Mouse (Mus musculus) olfactory bulb, adult 2 months (tissue): ENCODE measurements around the gene Smad5. TPM values are rescaled to one million over a fixed set of nuclear protein-coding genes. Genes with fewer than 3 reads are reported as not detected.

Source experiments
- H3K27ac ChIP-seq: fragments of 200-500 bp; 2 replicates; pipeline ENCODE4 v1.5.1; 2012; ENCODE audit warnings: low read depth, low read length; ENCODE audit not compliant: insufficient read depth
- H3K4me1 ChIP-seq: fragments of 200-500 bp; 2 replicates; pipeline ENCODE4 v1.6.1; 2012; ENCODE audit warnings: low read length; ENCODE audit not compliant: control insufficient read depth, insufficient read depth
- H3K4me3 ChIP-seq: fragments of 200-500 bp; 2 replicates; pipeline ENCODE4 v1.5.1; 2012; ENCODE audit warnings: mild to moderate bottlenecking, low read depth, low read length, moderate library complexity; ENCODE audit not compliant: insufficient read depth
- CTCF ChIP-seq: fragments of 200-500 bp; IDR thresholded peaks from 2 replicates; pipeline ENCODE4 v1.5.1; 2012; ENCODE audit warnings: low read depth, mild to moderate bottlenecking, low read length, moderate library complexity; ENCODE audit not compliant: insufficient read depth
- POLR2A ChIP-seq: fragments of 200-500 bp; IDR thresholded peaks from 2 replicates; pipeline ENCODE4 v1.6.1; 2012; ENCODE audit warnings: mild to moderate bottlenecking, low read depth, low read length, moderate library complexity; ENCODE audit not compliant: insufficient read depth
- WGBS: fragments of 180-500 bp; shearing (Covaris S2); methylation state at CpG from one replicate; pipeline ENCODE4 v1.1.7; 2018; 5-methylcytosine and 5-hydroxymethylcytosine counted together
- polyA plus RNA-seq: library from polyadenylated mRNA; stranded (reverse); fragments of >200 nt; gene quantifications from 2 replicates; pipeline ENCODE4 v1.2.4, GENCODE M21; 2012; ENCODE audit warnings: low replicate concordance; ENCODE audit not compliant: missing spikeins, insufficient read depth, insufficient read length

Smad5 gene
- polyA plus RNA-seq, 1 experiment: not detected

- Histone ChIP-seq H3K27ac (no peak overlapping the region), H3K4me1 (0 out of 2 replicates have a peak, but pooled peaks cover 5% of the 10 kb centered on the region), H3K4me3 (no peak overlapping the region)
- TF ChIP-seq CTCF (no peak), POLR2A (no peak)
- 87% methylated on average over 10 of the region's 10 CpGs for WGBS
These were observed 44.1 kb downstream of the Smad5 start for GRCm38 (mm10) chr13:56746739-56747532.

GRCm38 (mm10) chr13:56747554-56747953 is 44.7 kb downstream of the Smad5 start:
- WGBS: 78% methylated on average over 8 of the region's 8 CpGs
- Histone ChIP-seq H3K27ac (no peak overlapping the region), H3K4me1 (0 out of 2 replicates have a peak, but pooled peaks cover 10% of the 10 kb centered on the region), H3K4me3 (no peak overlapping the region)
- TF ChIP-seq CTCF (no peak), POLR2A (no peak)

GRCm38 (mm10) chr13:56749377-56749776 is 46.6 kb downstream of the Smad5 start:
- TF ChIP-seq POLR2A (no peak), CTCF (no peak)
- peaks cover 20% of the 10 kb centered on the region; the same call in 1 of the 2 replicates for H3K4me1 ChIP-seq
- H3K27ac ChIP-seq: no peak overlapping the region
- H3K4me3 ChIP-seq: no peak overlapping the region
- 93% methylated on average over 7 of the region's 7 CpGs for WGBS

DNA sequence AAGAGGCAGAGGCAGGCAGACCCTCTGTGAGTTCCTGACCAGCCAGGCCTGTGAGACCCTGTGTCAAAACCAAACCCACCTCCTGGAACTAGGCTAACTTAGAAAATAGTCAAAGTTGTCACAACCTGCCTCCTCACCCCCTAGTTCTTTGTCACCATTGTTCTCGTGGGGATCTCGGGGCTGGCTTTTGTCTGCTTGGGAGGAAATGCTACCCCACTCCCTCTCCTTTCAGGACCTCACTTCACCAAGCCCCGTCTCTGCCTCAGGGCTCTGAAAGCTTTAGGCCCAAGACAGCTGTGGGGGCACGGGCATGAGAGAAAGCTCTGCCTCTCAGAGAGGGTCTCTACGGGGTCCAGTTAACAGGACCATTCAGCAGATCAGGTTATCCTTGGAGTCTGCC is 49.0 kb downstream of the Smad5 start:
- H3K4me3 ChIP-seq: peak overlapping the region; percentile 50

DNA sequence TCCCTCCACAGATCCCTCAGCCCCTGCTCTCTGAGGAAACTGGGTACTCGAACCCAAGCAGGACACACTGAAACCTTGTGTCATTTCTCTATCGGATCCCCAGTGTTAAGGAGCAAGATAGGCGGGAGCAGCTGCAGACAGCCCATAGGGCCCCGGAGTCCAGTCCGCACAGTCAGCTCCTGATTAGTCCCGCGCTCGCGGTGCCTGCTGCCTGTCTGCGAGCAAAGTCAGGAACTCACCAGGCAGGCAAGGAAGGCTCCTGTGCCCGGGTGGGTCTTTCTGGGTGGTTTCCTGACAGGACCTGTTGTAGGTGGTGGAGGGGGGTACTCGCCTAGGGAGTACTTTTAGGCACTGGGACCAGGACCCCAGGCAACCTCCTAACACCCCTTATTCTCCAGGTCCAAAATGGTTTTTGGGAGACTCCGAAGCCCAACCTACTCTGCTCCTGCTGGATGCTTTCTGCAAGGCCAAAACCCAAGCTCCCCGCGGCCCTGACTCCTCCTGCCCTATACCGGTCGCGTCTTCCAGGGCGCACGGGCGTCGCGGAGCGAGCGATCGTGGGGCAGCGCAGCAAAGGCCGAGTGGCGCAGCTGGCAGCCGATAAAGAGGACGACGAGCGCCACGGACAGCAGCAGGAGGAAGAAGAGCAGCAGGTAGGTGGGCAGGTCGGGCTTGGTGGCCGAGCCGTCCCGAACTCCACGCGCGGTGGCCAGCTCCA is 49.8 kb downstream of the Smad5 start:
- TF ChIP-seq POLR2A (no peak), CTCF (no peak)
- Histone ChIP-seq H3K4me1 (peaks cover 36% of the 10 kb centered on the region), H3K4me3 (peak overlapping the region; percentile 50), H3K27ac (peak overlapping the region; percentile 40)
- WGBS: 5% methylated on average over 41 of the region's 41 CpGs

More for the DNA sequence above, 49.0 kb downstream of the Smad5 start:
- Histone ChIP-seq H3K4me1 (peaks cover 36% of the 10 kb centered on the region), H3K27ac (no peak overlapping the region; the same call in 1 of the 2 replicates)
- TF ChIP-seq POLR2A (no peak), CTCF (no peak)
- 44% methylated on average over 5 of the region's 5 CpGs for WGBS

DNA sequence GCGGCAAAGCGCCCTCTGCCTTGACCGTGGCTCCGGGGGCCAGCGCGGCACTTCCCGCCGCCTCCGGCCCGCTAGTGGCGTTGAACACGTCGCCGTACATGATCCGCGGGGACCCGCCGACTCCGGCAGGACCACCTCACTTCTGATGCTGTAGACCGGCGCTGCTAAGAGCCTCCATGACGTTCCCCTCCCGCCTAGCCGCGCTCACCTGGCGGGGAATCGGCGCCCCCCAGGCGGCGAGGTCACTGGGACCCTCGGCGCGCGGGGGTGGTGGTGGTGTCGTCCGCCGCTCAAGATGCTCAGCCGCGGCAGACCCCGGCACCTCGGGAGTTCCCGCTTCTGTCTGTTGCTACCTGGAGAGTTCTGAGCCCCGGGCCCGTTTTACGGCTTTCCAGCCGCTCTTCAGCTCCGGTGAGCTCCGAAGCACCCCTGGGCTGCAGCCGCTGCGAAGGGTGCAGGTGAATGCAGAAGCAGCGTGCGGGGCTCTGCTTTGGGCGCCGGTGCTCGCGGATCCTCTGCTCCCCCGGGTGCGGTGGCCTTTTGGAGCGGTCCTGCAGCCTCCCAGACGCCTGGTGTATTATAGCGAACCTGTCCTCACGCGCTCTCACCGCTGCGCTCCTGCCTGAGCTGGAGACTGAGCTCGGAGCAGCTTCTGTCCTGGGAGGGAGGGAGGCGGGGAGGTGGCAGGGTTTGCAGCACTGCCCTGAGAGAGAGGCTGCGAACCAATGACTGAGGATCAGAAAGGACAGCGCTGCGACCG is 50.6 kb downstream of the Smad5 start, which contains the start of gene Gm45623:
Gm45623 (minus strand) TSS at position 636 of the 760 bp plus-strand sequence.
- peak within 1 kb of the TSS; percentile 50 for H3K4me3 ChIP-seq
- TF ChIP-seq CTCF (peak; percentile 17; the same call in 1 of the 2 replicates), POLR2A (no peak)
- peak within 1 kb of the TSS; percentile 40 for H3K27ac ChIP-seq
- WGBS: 3% methylated on average over 62 of the region's 71 CpGs
- H3K4me1 ChIP-seq: peaks cover 39% of the 10 kb centered on the region

- Histone ChIP-seq H3K4me3 (no peak overlapping the region), H3K4me1 (peaks cover 57% of the 10 kb centered on the region), H3K27ac (no peak overlapping the region)
- TF ChIP-seq POLR2A (no peak), CTCF (peak; percentile 27; the same call in 1 of the 2 replicates)
- 77% methylated on average over 6 of the region's 6 CpGs for WGBS
These were observed 53.1 kb downstream of the Smad5 start for GRCm38 (mm10) chr13:56755871-56756270.

DNA sequence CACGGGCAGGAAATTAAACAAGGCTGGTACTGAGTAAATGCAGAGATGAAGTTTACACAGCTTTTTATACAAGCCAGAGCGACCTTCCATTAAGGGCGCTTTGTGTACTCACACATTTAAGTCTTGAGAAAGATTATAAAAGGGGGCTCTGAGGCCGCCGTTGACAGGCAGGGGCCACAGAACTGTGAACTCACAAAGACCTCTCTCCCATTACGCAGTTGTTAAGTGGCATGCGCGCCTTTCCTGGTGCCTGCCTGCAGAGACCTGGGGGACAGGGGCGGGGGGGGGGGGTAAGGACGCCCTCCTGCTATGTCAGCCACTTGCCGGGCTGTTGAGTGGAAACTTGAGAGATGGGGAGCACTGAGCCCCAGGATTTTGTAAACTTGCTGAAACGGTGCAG is 54.4 kb downstream of the Smad5 start:
- TF ChIP-seq CTCF: no peak
- TF ChIP-seq POLR2A: no peak
- WGBS: 59% methylated on average over 12 of the region's 12 CpGs
- peaks cover 53% of the 10 kb centered on the region for H3K4me1 ChIP-seq
- H3K4me3 ChIP-seq: no peak overlapping the region
- no peak overlapping the region for H3K27ac ChIP-seq

DNA sequence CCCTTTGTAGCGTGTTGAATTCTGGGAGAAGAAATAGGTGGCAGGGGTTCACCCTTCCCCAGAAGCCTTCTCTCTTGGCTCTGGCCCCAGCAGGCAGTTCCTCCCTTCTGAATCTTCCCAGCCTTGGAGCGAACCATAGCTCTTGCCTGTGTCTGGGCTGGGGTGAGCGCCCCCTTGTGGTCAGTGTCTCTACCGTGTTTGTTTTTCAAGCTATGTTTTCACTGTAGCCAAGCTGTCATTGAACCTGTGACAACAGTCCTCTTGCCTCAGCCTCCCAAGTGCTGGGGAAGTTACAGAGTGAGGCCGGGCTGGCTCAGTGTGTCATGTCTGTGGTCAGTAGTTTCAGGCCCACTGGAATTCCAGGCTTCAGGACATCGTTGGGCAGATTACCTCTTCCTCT is 55.7 kb downstream of the Smad5 start:
- Histone ChIP-seq H3K4me3 (no peak overlapping the region), H3K4me1 (peaks cover 55% of the 10 kb centered on the region), H3K27ac (0 out of 2 replicates have a peak overlapping the region, but pooled peaks have one; percentile 73)
- WGBS: 42% methylated on average over 6 of the region's 6 CpGs
- TF ChIP-seq CTCF: peak; percentile 73
- no peak for TF ChIP-seq POLR2A
